Mouse (Mus musculus) kidney, postnatal 25 days (tissue): ENCODE measurements around the gene Txndc2.

Experiments
- DNase-seq, 2 experiments: peaks; one replicate each; pipeline ENCODE4 v3.0.0; 2021; ENCODE audit warnings: mixed read lengths in 2 of 2

Gene Txndc2

DNA sequence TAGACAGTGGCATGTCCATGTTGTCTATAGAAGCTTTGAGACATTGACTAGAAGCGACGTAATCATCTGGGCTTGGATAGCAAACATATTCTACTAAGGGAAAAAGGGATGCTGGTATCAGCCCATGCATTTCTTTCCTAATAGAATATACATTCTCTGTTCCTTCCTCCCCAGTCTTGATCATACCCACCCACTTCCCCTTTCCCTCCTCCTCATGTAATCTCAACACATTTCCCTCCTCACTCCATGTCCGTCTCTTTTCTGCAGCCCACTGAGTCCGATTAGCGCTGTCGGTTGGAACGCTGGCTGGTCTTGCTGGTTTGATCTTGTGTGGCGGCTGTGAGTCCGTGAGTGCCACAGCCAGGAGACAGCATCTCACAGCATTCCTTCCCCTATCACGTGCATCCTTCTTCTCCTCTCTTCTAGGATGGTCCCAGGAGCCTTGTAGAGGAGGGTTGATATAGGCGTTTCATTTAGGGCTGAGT lies at the start of gene Txndc2:
Txndc2 (minus strand) TSS at position 435 of the 485 bp plus-strand sequence.
- no peak for DNase-seq

DNA sequence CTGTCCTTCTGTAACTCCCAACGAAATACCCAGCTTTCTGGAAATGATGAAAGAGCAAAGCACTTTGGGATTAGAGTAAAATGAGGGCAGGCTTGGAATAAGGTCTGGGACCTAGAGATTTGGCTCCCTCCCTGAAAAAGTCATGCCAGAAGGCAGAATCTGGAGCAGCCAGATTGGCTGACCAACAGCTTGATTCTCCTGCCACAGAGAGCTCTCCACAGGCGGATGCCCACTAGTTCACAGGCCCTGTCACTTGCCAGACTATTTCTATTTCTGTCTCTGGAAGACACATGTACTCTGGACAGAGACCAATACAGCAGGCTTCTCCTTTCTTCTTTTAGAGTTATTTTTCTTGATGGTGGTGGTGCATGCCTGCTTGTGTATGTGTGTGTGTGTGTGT lies 41.8 kb upstream of the Txndc2 start:
- no peak for DNase-seq

DNA sequence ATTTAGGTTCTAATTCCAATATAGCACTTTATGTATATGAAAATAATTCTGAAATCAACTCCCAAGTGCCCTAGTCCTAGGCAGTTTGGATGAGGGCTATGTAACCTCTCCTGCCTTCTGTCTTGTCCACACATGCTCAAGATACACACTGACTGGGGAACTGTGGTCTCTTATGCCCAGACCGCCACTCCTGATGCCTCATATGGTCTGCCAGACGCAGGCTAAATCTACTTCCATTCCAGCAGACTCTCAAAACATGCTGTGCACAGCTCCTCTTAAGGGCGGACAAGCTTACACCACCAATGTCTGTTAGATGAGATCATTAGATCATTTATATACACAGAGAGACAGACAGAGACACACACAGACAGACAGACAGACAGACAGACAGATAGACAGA lies 41.3 kb upstream of the Txndc2 start:
- no peak for DNase-seq

DNA sequence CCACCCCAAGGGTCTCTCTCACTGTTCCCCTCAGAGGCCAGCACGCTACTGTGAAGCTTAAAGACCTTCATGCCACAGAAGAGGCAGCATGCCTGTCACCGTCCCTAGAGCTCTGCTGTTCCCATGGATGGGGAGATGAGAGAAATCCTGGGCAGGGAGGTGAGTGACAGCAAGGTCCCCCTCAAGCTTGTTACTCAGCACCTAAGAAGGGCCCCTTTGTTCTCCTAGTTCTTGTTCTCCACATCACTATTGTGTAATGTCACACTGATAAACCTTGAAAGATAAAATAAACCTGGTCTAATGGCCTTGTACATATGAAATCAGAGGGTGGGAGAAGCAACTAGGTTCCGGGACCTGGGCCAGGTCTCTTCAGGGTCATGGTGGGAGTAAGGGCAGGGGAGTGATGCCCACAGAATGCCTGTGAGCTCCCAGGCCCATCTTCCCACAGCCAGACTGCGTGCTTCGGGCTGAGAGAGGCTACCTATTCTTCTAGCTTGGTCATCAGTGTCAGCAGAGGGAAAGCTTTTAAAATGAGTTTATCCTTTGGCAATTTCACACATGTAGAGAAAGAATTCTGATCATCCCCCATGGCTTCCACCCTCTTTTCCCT lies 40.2 kb upstream of the Txndc2 start:
- DNase-seq, result no peak

DNA sequence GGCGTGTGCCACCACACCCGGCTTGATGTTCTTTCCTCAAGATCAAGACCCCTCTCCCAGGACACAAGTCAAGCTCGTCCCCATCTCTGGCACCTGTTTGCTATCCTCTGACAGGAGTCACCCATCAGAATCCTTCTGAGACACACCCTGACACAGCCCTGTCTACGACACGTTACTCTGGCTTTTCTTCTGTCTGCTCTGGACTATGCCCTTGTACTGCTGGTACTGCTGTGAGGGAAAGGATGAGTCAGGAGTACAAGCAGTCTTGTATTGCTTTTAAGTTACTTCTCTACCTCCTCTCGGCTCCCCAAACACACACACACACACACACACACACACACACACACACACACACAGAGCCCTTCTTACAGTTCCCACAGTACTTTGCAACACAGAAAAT lies 39.5 kb upstream of the Txndc2 start:
- no peak for DNase-seq

DNA sequence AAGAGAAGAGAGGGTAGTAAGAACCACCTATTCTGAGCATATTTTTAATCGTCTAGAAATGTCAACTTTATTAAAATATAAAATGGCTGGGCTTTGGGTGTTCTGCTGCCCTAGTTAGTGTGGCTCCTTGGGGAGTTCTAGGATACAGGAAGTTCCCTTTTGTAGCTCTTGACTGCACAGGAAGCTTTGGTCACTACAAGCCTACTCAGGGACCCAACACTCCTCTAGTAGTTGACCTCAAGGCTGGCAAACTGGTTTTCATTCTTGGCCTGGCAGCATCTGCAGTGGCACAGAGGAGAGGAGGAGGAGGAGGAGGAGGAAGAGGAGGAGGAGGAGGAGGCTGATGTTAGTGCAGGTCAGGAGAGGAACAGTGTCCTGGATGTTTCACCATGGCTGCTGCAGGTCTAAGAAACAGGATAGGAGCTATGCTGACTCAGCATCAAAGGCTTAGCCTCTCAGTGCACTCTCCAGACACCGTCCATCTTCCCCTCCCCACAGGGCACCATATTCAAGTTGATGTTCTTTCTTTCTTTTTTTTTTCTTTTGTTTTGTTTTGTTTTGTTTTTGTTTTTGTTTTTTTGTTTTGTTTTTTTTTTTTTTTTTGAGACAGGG lies 38.9 kb upstream of the Txndc2 start:
- no peak for DNase-seq

DNA sequence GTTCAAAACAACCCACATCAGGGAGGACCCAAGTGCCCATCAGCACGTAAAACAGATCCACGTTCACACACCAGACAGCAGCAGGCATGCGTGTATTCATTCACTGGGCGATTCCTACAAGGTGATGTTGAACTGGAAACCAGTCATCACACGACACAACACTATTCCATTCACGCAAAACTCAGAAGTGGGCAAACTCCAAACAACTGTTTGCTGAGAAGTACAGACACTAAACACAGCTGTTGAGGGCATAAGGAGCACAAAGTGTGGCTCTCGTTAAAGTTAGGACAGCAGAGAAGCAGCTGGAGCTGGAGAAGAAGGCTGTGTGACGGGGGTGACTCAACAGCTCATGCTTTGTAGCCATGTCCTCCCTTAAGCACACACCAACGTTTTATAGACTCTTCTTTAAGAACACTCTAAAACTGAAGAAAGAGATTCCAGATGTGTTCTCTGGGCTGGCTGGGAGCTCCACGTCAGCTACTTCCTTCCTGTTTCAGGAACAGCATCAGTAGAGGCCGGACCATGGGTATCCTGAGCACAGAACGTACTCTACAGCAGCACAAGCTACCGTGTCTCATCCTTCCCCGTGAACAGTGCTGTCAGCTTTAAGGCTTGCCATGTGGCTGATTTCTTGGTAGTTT lies 38.0 kb upstream of the Txndc2 start:
- DNase-seq, result peak in 1 of 2 experiments; percentile 72

DNA sequence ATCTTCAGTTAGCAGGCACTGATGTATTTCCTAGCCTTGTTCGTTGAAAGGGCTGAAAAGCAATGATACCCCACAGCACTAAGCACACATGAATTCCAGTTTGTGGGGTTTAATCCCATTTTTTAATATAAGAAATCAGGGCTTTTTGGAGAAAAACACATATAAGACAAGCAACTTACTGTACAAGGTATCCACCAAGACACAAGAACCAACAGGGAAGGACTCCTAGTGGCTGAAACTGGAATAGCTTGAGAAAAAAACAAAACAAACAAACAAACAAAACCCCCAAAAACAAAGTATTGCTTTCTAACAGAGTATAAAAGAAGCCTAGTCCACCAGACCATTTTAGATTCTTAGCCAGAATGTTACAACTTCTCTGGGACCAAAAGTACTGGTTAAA lies 35.8 kb upstream of the Txndc2 start:
- no peak for DNase-seq

DNA sequence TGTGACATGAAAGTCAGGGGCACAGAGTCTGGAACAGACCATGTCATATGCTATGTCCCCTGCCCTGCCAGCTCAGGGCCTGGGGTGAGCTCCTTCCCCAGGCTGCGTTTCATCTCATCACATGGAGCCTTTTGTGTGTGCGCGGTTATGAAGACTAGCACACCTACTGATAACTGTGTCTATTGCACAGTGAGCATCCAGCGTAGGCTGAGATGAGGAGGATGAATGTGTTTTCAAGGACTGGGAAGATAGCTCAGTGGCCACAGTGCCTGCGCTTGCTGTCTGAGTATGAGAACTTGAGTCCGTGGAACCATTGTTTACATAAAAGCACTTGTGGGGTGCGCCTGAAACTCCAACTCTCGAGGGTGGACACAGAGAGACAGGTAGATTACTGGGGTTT lies 34.6 kb upstream of the Txndc2 start:
- DNase-seq, result no peak

DNA sequence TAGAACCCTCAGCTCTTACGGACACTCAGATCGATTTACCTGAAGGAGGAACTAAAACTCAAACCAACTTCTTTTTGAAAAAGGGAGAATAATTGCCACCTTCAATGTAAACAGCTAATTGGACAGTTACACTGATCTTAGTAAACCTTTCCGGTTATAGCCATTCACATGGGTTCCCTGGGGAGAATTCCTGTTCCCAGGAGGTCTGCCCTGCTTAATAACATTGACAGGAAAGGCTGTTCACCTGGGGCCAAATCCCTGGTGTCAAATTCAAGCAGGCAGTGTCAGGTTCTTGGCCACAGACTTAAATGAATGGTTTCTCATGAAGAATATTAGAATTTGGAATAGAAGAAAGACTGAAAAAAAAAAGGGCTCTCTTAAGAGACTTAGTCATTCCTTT lies 34.0 kb upstream of the Txndc2 start:
- no peak for DNase-seq

DNA sequence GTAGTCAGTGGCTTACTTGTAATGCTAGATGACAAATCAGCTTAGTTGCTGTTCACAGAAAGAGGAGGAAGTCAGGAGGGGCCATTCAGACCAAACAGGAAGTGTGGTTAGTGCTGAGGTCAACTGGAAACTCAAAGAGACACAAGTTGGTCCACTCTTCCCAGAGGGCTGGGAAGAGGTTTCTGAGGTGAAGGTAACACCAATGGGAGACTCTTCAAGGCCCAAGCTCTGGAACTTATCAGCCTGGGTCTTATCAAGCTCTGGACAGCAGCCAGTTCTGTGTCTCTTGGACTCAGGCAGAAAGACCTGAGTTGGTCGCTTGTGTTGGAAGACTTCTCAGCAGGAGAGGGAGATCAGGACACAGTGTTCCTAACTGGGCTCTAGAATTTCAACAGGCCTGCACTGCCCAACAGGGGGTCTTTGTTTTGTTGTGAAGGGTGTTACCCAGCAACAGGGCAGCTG lies 32.8 kb upstream of the Txndc2 start:
- DNase-seq, result peak in 1 of 2 experiments; percentile 48

DNA sequence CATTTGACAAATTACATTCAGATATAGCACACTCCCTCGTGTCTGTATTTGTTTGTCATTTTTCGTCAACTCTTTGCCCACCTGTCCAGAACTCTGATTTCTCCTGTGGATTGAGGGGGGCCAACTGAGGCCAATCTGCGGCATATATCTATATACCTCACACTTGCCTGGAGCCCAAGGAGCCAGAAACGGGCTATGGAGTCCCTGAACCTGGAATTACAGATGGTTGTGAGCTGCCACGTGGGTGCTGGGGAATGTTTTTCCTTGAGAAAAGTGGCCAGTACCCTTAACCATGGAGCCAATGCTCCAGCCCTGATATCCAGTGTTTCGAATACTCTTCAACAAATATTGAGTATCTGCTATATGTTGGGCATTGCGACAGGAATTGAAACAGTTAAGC lies 31.0 kb upstream of the Txndc2 start:
- no peak for DNase-seq

DNA sequence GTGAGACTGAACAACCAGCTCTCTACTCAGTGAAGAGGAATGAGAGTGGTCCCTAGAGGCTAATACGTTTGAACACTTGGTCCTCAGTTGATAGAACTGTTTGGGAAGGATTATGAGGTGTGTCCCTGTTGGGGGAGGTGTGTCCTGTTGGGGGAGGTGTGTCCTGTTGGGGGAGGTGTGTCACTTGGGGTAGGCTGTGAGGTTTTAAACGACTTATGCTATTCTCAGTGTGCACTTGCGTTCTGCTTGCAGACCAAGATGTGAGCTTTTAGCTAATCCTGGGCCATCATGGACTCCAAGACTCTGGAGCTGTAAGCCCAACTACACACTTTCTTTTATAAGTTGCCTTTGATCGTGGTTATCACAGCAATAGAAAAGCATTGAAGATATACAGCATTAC lies 27.1 kb upstream of the Txndc2 start:
- DNase-seq, result no peak

DNA sequence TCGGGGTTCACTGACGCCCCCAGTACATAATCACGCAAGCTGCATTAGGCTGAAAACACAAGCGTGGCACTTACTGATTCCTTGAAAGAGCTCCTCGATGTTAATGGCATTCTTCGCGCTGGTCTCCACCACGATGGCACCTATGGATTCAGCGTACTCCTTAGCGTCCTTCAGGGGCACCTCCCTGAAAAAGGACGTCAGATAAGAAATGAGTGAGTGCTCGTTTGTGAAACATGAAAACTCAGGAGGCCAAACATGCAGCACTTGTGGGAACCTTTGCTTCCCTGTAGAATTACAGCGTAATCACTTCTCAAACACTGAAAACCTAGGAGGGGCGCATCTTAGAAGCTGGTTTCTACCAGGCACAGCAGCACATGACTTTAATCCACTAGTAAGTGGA lies 25.8 kb upstream of the Txndc2 start:
- no peak for DNase-seq

DNA sequence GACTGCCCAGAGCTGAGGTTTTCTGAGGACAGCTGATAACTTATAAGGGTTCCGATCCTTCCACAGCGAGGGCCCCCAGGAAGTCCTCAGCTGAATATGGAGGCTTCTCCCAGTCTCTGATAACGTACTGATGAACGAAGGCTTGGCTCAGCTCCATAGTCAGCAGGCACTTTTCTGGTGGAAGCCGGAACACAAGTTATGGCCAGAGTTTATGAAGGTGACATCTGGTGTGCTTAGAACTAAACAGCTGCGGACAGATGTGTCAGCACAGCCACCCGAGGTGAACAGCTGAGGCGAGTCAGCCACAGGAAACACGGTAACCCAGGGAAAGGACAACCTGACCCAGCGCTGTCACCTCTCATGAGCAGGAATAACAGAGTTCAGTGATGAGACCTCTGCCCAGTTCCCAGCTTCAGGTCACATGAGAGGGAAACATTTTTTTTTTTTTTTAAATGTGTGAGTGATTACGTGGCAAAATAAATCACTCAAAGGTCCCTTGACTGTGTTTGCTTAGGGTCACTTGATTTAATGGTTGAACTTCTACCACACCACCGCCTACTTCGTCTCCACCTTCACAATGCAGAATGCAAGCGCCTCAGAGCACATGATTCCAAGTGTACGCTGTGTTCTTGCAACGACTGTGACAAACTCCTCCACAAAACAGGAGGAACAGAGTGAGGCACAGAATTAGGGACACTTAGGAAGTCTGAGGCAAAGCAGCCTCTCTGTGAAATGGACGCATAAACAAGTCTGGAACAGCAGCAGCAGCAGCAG lies 24.6 kb upstream of the Txndc2 start:
- DNase-seq, result peak; percentile 64 to 84

DNA sequence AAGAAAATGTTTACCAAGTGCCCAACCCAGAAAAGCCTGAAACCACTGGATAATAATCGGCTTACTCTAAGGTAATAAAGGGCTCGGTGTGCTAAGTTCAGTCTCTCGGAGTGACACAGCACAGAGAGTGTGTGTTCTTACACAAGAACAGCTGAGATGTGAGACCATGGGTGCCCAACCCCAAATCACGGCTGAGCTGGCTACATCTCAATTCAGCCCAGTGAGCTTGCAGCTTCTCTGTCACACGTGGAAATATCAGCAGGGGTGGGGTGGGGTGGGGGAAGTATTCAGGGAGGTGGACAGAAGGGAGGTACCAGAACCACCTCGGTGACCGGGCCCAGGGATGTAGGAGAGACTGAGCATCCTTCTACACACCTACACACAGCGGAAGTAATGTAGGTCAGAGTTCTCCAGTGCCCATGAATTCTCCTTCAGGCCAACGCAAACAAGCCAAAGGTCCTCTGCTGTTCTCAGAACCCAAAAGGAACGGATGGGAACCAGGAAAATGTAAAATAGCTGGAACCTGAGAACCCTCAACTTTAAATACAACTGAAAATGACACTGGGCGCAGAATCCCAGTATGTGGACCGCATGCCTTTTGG lies 23.9 kb upstream of the Txndc2 start:
- no peak for DNase-seq

DNA sequence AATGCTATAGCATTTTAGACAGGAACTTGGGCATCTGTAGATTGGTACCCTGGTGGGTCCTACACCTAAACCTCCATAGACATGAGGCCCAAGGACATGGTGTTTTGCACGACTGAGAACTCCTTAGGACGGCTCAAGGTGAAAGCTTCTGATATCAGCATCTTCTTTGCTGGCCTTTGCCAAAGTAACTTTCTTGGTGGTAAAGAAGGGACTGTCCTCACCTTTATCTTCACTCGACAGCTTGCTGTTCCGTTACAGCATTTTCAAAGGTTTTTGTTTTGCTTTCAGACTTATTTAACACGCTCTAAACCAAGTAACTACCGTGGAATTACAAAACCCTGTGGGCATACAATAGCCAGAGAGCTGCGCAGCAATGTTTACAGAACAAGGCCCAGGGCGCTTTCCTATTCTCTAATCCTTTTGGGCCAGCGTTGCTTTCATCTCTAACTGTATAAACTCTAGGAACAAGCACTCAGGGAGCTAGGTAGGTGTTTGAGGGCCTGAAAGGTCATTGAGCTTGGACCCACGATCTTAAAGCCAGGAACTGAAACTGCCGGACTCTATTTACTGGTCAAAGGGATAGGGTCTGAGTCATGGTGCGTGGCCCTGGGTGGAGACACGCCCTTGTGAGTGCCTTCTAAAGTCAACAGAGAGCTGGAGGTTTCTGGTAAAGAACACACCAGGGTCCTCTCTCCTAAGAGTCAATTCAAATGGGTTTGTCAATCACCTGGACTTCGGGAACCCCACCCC lies 21.5 kb upstream of the Txndc2 start:
- DNase-seq, result no peak

DNA sequence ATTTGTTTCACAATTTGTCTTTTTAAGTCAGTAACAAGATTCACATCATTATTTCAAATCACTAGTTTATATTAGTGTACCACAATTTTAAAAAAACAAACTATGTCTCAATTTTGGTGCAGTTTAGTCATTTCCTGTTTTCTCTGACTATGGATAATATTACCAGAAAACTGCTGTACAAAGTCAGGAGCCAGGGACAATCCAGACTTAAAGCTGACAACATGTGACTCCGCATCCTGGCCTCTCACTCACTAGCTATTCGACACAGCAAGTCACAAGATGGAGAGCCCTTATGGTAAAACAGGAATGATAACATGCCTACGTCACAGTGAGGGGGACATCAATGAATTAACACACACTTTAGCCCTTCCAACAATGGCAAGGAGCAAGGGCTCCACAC lies 20.7 kb upstream of the Txndc2 start:
- DNase-seq, result no peak

DNA sequence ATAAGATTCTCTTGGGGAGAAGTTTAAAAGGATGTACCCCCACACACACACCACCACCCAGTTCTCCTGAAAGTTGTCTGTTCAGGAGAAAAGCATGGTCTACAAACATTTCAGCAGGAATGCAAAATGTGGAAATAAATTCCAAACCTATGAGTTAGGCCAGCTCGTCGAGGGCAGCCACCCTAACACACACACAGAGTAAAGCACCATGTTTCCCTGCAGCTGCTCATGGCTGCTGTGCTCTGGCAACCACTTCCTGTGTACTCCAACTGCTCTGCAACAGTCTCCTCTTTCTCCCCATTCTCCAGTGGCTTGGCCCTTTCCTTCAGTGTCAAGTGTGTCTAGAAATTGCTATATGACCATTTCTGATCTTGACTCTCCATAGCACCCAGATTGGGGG lies 16.4 kb upstream of the Txndc2 start:
- DNase-seq, result no peak

DNA sequence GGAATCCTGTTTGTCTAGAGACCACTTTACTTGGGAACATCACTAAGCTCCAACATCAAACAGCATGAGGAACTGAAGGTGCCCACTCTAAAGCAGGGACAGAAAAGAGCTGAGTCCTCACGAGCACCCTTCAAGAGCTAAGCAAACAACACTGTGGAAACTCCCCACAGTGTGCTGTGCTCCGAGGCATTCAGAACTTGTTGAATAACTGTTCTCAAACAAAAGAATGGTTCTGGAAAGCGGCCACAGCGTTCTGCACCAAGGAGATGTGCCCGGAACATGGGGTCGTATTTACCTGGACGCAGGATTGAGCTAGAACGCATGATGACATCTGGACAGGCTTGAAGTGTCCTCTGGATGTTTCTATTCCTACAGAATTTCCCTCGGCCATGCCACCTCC lies 16.0 kb upstream of the Txndc2 start:
- no peak for DNase-seq

DNA sequence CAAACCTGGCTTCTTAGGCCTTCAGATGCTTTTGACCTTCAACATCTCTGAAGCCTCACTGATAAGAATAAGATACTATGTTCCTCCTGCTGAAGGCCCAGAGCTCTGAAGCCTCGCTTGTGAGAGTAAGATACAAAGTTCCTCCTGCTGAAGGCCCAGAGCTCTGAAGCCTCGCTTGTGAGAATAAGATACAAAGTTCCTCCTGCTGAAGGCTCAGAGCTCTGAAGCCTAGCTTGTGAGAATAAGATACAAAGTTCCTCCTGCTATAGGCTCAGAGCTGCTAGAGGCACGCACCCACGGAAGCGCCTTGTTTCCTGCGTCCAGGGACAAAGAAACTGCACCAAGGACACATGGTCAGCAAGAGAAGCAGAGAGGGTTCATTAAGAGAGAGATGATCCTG lies 14.8 kb upstream of the Txndc2 start:
- no peak for DNase-seq

DNA sequence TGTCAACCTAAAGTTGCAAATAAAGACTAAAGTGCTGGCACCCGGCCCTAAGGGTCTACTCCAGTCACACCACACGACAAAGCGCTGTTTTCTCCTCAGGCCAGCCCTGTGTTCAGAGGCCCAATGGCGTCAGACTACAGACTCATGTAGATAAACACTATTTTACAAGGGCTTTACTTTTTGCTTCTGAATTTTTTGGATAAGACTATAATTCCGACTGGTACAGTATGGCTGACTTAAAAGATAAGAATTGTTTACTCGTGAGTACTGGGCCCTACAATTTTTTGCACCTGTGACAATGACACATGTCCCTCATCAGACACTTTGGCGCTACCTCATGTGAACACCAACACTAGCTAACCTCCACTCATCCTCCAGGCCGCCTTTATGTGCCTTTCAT lies 14.1 kb upstream of the Txndc2 start:
- DNase-seq, result no peak
